Mouse (Mus musculus): ENCODE measurements around the gene Ppil3. TPM values are rescaled to one million over a fixed set of nuclear protein-coding genes. Genes with fewer than 3 reads are reported as not detected.

Gene Ppil3
- polyA plus RNA-seq, 1 experiment from 2014 or later, result 52.0 TPM

GRCm38 (mm10) chr1:58407321-58407720, 38.0 kb downstream of the Ppil3 start:
- no peaks in the 10 kb centered on the region for H3K9me3 ChIP-seq
- no peak overlapping the region for H3K9ac ChIP-seq
- H3K4me3 ChIP-seq, result no peak overlapping the region
- peaks cover 77% of the 10 kb centered on the region for H3K36me3 ChIP-seq
- WGBS, result 95% methylated on average over 7 of the region's 7 CpGs
- H3K4me2 ChIP-seq, result no peak overlapping the region
- no peak overlapping the region for H3K27ac ChIP-seq (replicated peaks)
- no peak for ATAC-seq (ENCODE audit: low read depth)
- no peaks in the 10 kb centered on the region for H3K4me1 ChIP-seq (replicated peaks)
- H3K27me3 ChIP-seq, result no peaks in the 10 kb centered on the region

GRCm38 (mm10) chr1:58403745-58404144, 41.5 kb downstream of the Ppil3 start:
- no peak overlapping the region for H3K4me2 ChIP-seq
- no peak overlapping the region for H3K27ac ChIP-seq (replicated peaks)
- 96% methylated on average over 5 of the region's 5 CpGs for WGBS
- no peak for ATAC-seq (ENCODE audit: low read depth)
- H3K27me3 ChIP-seq, result no peaks in the 10 kb centered on the region
- H3K4me1 ChIP-seq (replicated peaks), result no peaks in the 10 kb centered on the region
- H3K9me3 ChIP-seq, result no peaks in the 10 kb centered on the region
- no peak overlapping the region for H3K9ac ChIP-seq
- H3K4me3 ChIP-seq, result no peak overlapping the region
- H3K36me3 ChIP-seq, result peaks cover 80% of the 10 kb centered on the region

- H3K4me1 ChIP-seq (replicated peaks), result no peaks in the 10 kb centered on the region
- 91% methylated on average over 6 of the region's 6 CpGs for WGBS
- H3K36me3 ChIP-seq, result peaks cover 92% of the 10 kb centered on the region
- no peak overlapping the region for H3K9ac ChIP-seq
- H3K27ac ChIP-seq (replicated peaks), result no peak overlapping the region
- H3K9me3 ChIP-seq, result no peaks in the 10 kb centered on the region
- no peak overlapping the region for H3K4me2 ChIP-seq
- H3K27me3 ChIP-seq, result no peaks in the 10 kb centered on the region
- no peak for ATAC-seq (ENCODE audit: low read depth)
- H3K4me3 ChIP-seq, result no peak overlapping the region
Measured at GRCm38 (mm10) chr1:58401396-58401795, 43.9 kb downstream of the Ppil3 start.

GRCm38 (mm10) chr1:58397731-58398130, 47.6 kb downstream of the Ppil3 start:
- peaks cover 70% of the 10 kb centered on the region for H3K36me3 ChIP-seq
- WGBS, result 96% methylated on average over 6 of the region's 6 CpGs
- H3K4me1 ChIP-seq (replicated peaks), result peaks cover 17% of the 10 kb centered on the region
- H3K4me3 ChIP-seq, result no peak overlapping the region
- H3K27ac ChIP-seq (replicated peaks), result no peak overlapping the region
- no peak for ATAC-seq (ENCODE audit: low read depth)
- H3K27me3 ChIP-seq, result no peaks in the 10 kb centered on the region
- no peak overlapping the region for H3K4me2 ChIP-seq
- no peak overlapping the region for H3K9ac ChIP-seq
- no peaks in the 10 kb centered on the region for H3K9me3 ChIP-seq

GRCm38 (mm10) chr1:58396179-58396578, 49.1 kb downstream of the Ppil3 start:
- H3K4me1 ChIP-seq (replicated peaks), result peaks cover 27% of the 10 kb centered on the region
- peaks cover 55% of the 10 kb centered on the region for H3K36me3 ChIP-seq
- no peak overlapping the region for H3K4me3 ChIP-seq
- H3K9ac ChIP-seq, result no peak overlapping the region
- no peaks in the 10 kb centered on the region for H3K9me3 ChIP-seq
- ATAC-seq (ENCODE audit: low read depth), result no peak
- H3K4me2 ChIP-seq, result no peak overlapping the region
- no peaks in the 10 kb centered on the region for H3K27me3 ChIP-seq
- H3K27ac ChIP-seq (replicated peaks), result no peak overlapping the region
- 95% methylated on average over 1 of the region's 1 CpGs for WGBS

GRCm38 (mm10) chr1:58395341-58395740, 49.9 kb downstream of the Ppil3 start:
- Histone ChIP-seq H3K9ac (no peak overlapping the region), H3K27me3 (no peaks in the 10 kb centered on the region), H3K4me2 (no peak overlapping the region), H3K4me1 (replicated peaks) (peaks cover 29% of the 10 kb centered on the region), H3K9me3 (no peaks in the 10 kb centered on the region), H3K4me3 (no peak overlapping the region), H3K27ac (replicated peaks) (no peak overlapping the region), H3K36me3 (peaks cover 47% of the 10 kb centered on the region)
- no peak for ATAC-seq (ENCODE audit: low read depth)
- WGBS, result 94% methylated on average over 3 of the region's 3 CpGs

- H3K9ac ChIP-seq, result peak overlapping the region; percentile 95
- peak; percentile 73 for ATAC-seq (ENCODE audit: low read depth)
- peaks cover 29% of the 10 kb centered on the region for H3K4me1 ChIP-seq (replicated peaks)
- peak overlapping the region; percentile 97 for H3K4me3 ChIP-seq
- H3K27me3 ChIP-seq, result no peaks in the 10 kb centered on the region
- WGBS, result under 1% methylated on average over 59 of the region's 90 CpGs
- H3K36me3 ChIP-seq, result peaks cover 36% of the 10 kb centered on the region
- H3K27ac ChIP-seq (replicated peaks), result peak overlapping the region; percentile 99
- no peaks in the 10 kb centered on the region for H3K9me3 ChIP-seq
- peak overlapping the region; percentile 92 for H3K4me2 ChIP-seq
Measured at GRCm38 (mm10) chr1:58393284-58394195, 51.7 kb downstream of the Ppil3 start.

GRCm38 (mm10) chr1:58392652-58393283, 52.5 kb downstream of the Ppil3 start, which contains the start of gene Bzw1:
Gene Bzw1 (plus strand): TSS chr1:58392898.
- no peaks in the 10 kb centered on the region for H3K27me3 ChIP-seq
- H3K27ac ChIP-seq (replicated peaks), result peak within 1 kb of the TSS; percentile 99
- H3K36me3 ChIP-seq, result peaks cover 28% of the 10 kb centered on the region
- peak within 1 kb of the TSS; percentile 95 for H3K9ac ChIP-seq
- peak within 1 kb of the TSS; percentile 97 for H3K4me3 ChIP-seq
- peak; percentile 98 for ATAC-seq (ENCODE audit: low read depth)
- H3K4me2 ChIP-seq, result peak within 1 kb of the TSS; percentile 92
- WGBS, result under 1% methylated on average over 46 of the region's 61 CpGs
- H3K9me3 ChIP-seq, result no peaks in the 10 kb centered on the region
- peaks cover 29% of the 10 kb centered on the region for H3K4me1 ChIP-seq (replicated peaks)

GRCm38 (mm10) chr1:58392268-58392651, 53.0 kb downstream of the Ppil3 start:
- under 1% methylated on average over 16 of the region's 16 CpGs for WGBS
- peaks cover 23% of the 10 kb centered on the region for H3K36me3 ChIP-seq
- H3K9ac ChIP-seq, result peak overlapping the region; percentile 95
- peaks cover 29% of the 10 kb centered on the region for H3K4me1 ChIP-seq (replicated peaks)
- H3K4me3 ChIP-seq, result peak overlapping the region; percentile 97
- ATAC-seq (ENCODE audit: low read depth), result peak; percentile 10
- H3K9me3 ChIP-seq, result no peaks in the 10 kb centered on the region
- H3K4me2 ChIP-seq, result peak overlapping the region; percentile 92
- no peaks in the 10 kb centered on the region for H3K27me3 ChIP-seq
- peak overlapping the region; percentile 99 for H3K27ac ChIP-seq (replicated peaks)

GRCm38 (mm10) chr1:58391421-58392267, 53.6 kb downstream of the Ppil3 start:
- peaks cover 29% of the 10 kb centered on the region for H3K4me1 ChIP-seq (replicated peaks)
- H3K4me3 ChIP-seq, result peak overlapping the region; percentile 97
- peak overlapping the region; percentile 92 for H3K4me2 ChIP-seq
- peaks cover 17% of the 10 kb centered on the region for H3K36me3 ChIP-seq
- ATAC-seq (ENCODE audit: low read depth), result no peak
- H3K27me3 ChIP-seq, result no peaks in the 10 kb centered on the region
- H3K27ac ChIP-seq (replicated peaks), result peak overlapping the region; percentile 99
- H3K9me3 ChIP-seq, result no peaks in the 10 kb centered on the region
- 42% methylated on average over 19 of the region's 19 CpGs for WGBS
- peak overlapping the region; percentile 95 for H3K9ac ChIP-seq

- no peaks in the 10 kb centered on the region for H3K9me3 ChIP-seq
- H3K4me1 ChIP-seq (replicated peaks), result no peaks in the 10 kb centered on the region
- H3K36me3 ChIP-seq, result no peaks in the 10 kb centered on the region
- 78% methylated on average over 5 of the region's 5 CpGs for WGBS
- H3K27me3 ChIP-seq, result no peaks in the 10 kb centered on the region
- H3K4me3 ChIP-seq, result no peak overlapping the region
- no peak overlapping the region for H3K4me2 ChIP-seq
- no peak for ATAC-seq (ENCODE audit: low read depth)
- H3K27ac ChIP-seq (replicated peaks), result no peak overlapping the region
- H3K9ac ChIP-seq, result no peak overlapping the region
Measured at GRCm38 (mm10) chr1:58382586-58383281, 62.6 kb downstream of the Ppil3 start.
